Mouse (Mus musculus) thymus, postnatal 10 days (tissue): Measurements from ENCODE around the gene Pigu.
A peak's percentile ranks its signal among the peaks of the same experiment; 100 is the strongest.

Experiments
- DNase-seq, 2 experiments: peaks; one replicate each; pipeline ENCODE4 v3.0.0; 2021; ENCODE audit warnings: low spot score in 2 of 2

Gene Pigu

DNA sequence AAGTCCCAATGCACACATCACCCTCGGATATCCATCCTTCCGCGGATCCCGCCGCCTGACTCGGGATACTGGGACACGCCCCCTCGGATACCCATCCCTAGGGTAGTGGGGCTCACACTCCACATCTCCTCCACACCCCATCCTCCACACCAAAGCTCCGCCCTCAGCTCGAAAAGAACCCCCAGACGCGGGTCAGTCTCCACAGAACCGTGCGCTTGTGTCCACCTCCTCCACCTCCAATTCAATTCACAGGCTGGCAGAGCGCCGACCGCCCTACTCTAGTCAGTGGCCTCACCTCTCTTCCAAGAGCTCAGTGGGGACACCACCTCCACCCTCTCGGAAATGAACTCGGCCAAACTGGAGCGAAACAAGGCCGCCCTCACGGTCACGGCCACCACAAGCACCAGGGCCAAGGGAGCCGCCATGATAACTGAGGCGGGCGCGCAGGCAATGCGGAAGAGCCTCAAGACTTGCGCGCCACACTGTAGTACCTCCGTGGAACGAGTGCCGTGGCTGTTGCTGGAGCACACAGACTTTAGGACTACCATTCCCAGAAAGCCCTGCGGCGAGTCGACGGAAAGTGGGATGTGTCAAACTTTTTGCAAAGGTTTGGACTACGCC, at the start of gene Pigu:
Gene Pigu (minus strand): TSS at position 460 of the 621 bp plus-strand sequence.
- DNase-seq, result peak; percentile 86 to 88

DNA sequence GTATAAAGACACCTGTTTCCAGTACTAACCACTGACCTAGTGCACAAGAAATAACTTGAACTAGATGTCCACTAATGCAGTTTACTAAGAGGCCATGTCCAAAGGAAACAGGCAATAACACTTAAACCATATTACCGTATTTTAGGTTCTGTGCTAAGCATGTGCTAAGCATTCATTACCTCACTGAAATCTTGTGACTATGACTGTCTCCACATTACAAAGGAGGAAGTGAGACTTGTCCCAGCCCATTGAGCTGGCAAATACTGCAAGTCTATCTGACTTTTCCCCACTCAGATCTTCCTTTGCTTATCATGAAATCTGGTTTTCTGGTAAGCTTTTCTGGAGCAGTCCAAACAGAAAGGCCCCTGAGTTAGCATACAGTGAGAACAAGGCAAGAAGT, 47.4 kb upstream of the Pigu start:
- DNase-seq, result no peak

- DNase-seq, result no peak
Measured at GRCm38 (mm10) chr2:155401926-155402325, 44.7 kb upstream of the Pigu start.

DNA sequence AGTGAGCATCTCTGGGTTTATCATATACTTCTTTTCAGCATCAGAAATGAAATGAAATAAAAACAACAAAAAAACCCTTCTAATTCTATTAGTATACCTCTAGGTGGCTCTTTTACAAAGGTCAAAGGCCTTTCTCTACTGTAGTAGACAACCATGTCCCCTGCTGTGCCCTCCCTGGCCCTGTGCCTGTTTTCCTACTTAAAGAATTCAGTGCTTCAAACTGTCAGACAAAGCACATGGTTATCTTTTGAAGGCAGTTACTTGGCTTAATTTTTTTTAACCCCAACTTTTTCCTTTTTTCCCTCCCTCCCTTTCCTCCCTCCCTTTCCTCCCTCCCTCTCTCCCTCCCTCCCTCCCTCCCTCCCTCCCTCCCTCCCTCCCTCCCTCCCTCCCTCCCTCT, 43.0 kb upstream of the Pigu start:
- DNase-seq, result no peak

DNA sequence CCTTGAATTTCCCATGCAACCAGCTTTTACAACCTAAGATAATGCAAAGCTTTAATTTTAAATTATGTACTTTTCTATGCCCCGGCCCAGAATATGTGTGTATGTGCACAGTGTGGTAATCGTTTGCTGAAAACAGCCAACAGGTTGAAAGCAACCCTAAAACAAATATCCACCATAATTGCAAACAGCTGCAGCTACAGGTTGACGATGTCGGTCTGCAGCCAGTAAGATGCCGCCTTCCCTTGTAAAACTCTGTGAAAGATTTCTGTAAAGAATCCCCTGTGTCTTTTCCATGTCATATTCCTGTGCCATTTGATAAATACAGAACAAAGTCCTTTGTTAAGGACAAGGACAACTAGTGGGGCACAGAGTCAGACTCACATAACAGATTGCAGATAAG, 37.4 kb upstream of the Pigu start:
- DNase-seq, result no peak

GRCm38 (mm10) chr2:155388573-155388972, 31.3 kb upstream of the Pigu start:
- no peak for DNase-seq

DNA sequence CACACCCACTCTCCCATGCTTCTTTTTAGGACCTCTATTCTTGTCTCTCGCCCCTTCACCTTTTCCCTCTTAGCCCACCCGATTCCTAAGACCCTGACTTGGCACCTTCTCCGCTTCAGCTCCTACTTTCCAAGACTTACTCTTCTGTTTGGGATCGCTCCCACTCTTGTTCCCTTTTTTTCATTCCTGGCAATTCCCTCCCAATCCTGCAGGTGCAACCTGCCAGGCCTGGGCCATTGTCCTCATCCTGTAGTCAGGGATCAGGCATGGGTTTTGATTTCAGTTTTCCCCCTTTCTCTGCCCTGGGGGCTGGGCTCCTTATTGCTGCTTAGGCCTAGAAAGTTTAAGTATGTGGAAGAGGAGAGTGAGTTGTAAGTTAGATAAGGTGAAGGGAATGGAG, 29.8 kb upstream of the Pigu start:
- no peak for DNase-seq

DNA sequence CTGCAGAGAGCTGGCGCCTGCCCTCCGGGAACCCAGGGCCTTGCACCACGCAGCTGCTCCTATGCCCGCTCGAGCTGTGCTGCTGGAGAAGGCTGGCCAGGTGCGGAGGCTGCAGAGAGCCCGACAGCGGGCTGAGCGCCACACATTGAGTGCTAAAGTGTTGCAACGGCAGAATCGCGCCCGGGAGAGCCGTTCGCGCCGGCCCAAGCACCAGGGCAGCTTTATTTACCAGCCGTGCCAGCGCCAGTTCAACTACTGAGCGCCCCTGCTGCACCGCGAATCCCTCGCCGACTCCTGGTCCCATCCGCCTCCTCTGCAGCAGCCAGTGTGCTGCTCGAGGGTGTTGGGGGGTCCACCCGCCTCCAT, 29.3 kb upstream of the Pigu start:
- no peak for DNase-seq

DNA sequence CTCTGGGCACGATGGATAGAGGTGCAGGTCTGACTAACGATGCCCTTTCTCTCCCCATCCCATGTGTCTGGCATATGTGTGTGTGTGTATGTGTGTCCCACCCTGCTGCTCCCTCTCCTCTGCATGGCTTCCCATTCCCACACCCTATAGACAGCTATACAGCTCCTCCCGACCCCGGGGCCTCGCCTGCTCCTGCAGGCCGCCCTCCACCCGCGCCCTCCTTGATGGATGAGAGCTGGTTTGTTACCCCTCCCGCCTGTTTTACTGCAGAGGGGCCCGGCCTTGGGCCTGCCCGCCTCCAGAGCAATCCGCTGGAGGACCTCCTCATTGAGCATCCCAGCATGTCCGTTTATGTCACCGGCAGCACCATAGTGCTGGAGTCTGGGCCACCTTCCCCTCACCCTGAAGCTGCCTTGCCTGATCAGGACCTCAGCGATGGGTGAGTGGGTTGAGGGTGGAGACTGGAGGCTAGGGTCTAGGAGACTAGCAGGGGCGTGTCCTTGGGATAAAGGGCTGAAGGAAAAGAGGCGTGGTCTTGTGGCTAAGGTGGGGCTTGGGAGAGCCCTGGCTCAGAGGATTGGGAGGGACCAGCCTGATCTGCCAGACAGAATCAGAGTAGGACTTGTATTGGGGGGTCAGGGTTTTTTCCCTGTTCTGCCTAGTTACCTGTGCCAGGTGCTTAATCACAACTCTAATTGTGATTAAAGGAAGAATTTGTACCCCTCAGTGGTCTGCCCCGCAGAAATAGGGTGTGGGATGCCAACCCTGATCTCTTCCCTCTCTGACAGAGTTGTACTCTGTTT, 28.7 kb upstream of the Pigu start:
- no peak for DNase-seq

- DNase-seq, result peak; percentile 65 to 85
Measured at GRCm38 (mm10) chr2:155385090-155385489, 27.9 kb upstream of the Pigu start.

- DNase-seq, result no peak
Measured at GRCm38 (mm10) chr2:155382791-155383438, 25.7 kb upstream of the Pigu start.

GRCm38 (mm10) chr2:155382332-155382700, 25.1 kb upstream of the Pigu start:
- DNase-seq, result no peak

DNA sequence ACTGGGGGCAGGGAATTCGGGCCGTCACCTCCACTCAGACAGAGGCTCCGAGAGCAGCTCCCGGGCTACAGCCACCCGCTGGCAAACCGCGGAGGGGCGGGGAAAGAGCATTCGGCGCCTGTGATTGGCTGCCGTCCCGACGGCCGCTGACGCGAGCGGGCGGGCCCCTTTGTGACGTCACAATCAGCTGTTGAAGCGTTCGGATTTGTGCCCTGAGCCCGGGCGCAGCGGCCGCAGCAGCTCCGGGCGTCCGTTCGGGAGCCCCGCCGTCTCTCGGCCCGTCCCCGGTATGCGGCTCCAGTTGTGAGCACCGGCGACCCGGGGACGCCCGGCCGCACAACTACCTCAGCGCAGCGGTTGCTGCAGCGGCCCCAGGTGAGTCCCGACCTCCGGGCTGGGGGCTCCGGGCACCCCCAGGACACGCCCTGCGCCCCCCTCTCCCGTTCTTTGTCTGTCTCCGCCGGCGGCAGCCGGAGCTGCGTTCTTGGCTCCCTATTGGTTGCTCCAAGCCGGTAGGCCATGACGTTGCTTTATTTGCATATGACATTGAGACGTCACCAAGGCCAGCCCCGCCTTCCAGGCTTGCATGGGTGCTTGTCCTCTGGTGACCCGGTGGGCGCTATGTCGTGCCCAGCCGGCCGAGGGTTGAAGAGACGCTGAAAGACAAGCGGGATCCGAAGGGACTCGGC, 24.6 kb upstream of the Pigu start:
- DNase-seq, result peak; percentile 95 to 97

DNA sequence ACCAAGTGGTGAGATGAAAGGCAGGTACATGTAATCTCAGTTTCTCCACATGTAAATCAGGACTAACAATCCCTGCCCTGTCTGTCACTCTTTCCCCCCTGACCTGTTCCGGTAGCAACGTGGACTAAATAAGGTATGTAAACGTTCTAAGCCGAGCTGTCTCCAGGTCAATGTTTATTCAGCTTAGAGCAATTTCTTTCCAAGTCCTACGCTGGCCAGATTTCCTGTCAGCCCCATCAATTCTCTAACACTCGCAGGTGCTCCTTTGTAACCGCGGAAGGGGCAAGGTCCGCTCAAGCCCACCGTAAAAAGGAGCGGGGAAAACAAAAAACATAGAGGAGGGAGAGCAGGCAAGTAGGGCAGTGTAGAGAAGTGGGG, 23.8 kb upstream of the Pigu start:
- DNase-seq, result no peak

GRCm38 (mm10) chr2:155380261-155381059, 23.2 kb upstream of the Pigu start, which contains the start of gene Trp53inp2:
Gene Trp53inp2 (plus strand): TSS chr2:155381059.
- no peak for DNase-seq

GRCm38 (mm10) chr2:155376191-155376590, 19.0 kb upstream of the Pigu start:
- no peak for DNase-seq

DNA sequence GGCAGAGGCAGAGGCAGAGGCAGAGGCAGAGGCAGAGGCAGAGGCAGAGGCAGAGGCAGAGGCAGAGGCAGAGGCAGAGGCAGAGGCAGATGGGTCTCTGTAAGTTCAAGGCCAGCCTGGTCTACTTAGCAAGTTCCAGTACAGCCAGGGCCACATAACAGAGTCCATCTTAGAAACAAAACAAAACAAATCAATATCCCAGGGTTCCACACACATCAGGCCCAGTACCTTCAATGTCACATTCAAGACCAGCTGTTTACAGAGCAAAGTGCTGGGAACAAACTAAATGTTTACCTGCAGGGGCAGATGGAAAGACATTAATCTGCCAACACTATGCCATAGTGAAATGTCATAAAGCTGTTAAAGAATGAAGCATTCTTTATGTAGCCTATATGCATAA, 17.3 kb upstream of the Pigu start:
- DNase-seq, result no peak

DNA sequence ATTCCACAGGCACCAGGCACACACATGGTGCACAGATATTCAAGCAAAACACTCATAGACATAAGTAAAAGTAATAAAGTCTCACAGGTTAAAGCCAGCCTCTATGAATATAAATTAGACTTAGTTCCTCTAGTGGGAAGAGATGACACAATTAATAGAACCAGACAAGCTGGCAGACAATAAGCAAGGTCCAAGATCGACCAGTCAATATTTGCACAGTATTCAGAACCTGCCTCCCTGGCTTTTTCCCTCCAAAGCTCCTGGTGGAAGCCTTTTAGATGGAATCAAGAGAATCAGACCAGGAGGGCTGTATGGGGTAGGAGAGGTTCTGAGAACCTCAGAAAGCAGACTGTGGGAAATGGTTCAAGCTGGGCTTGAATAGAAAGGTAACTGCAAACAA, 16.7 kb upstream of the Pigu start:
- no peak for DNase-seq

DNA sequence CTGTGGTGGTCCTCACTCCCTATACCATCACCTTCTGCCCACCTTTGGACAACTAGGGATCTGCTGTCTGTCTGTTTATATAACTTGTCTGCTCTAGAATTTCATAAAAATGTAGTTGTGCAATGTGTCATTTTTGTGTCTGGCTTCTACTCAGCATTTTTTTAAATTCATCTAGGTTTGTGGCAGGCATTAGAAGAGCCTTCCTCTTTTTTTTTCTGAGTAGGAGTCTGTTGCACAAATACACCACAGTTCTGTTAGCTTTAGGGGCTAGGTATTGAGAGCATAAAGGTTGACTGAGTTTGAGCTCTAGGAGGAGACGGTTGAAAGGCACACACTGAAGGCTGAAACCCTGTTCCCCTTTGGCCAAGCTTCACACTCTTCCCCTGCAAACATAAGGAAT, 16.1 kb upstream of the Pigu start:
- DNase-seq, result no peak

GRCm38 (mm10) chr2:155372451-155372850, 15.2 kb upstream of the Pigu start:
- DNase-seq, result no peak

DNA sequence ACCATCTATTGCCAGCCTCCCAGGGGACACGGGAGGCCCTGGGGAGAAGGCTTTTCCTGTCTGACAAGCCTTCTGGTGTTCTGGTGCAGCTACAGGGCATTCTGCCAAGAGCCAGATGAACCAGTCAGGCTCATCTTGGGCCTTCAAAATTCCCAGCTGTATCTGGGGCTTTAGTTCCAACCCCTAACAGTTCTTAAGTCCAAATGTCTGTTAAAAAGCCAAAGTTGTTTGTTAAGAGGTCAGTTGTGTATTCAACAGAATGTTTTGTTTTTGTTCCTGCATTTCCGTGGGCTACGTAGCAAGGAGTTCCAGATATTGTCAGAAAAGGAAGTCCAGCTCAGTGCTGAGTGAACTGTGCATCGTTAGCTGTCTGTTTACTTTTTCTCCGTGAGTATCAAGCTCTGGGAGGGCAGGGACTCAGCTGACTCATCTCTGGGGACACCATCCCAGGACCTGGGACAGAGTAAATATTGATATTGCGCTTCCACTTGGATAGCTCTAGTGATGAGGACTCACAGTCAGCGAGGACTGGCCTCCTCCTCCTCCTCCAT, 12.2 kb upstream of the Pigu start:
- DNase-seq, result no peak
